Mouse (Mus musculus): ENCODE measurements around the gene Srcin1. TPM values are rescaled to one million over a fixed set of nuclear protein-coding genes. Genes with fewer than 3 reads are reported as not detected.

Srcin1 gene
- polyA plus RNA-seq, 1 experiment from 2014 or later: 0.55 TPM

DNA sequence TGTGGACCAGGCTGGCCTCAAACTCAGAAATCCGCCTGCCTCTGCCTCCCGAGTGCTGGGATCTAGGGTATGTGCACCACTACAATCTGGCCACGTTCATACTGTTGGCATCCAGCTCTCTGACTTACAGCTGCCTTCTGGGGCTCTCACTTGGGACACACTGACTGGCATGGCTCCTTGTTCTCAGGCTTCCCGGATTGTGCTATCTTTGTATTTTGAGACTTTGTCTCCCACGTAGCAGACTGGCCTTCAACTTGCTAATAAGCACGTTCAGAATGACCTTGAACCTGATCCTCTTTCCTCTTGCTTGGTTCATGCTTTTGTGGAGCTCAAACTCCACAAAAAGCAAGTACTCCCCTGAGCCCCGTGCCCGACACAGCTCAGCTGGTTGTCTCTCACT is 90.3 kb downstream of the Srcin1 start:
- H3K4me1 ChIP-seq (ENCODE audit: control insufficient read depth, insufficient read depth, low read length): no peaks in the 10 kb centered on the region
- H3K4me3 ChIP-seq (ENCODE audit: low read depth, low read length): no peak overlapping the region
- H3K9ac ChIP-seq (replicated peaks; ENCODE audit: low read length): no peak overlapping the region
- no peaks in the 10 kb centered on the region for H3K9me3 ChIP-seq (replicated peaks; ENCODE audit: control insufficient read depth, low read length)
- DNase-seq (ENCODE audit: low spot score) (no peak), ATAC-seq (replicated peaks; ENCODE audit: insufficient number of reproducible peaks, low FRiP score, low TSS enrichment, low read depth) (no peak)
- no peaks in the 10 kb centered on the region for H3K36me3 ChIP-seq (replicated peaks; ENCODE audit: control insufficient read depth, insufficient read depth, low read depth, low read length)
- WGBS: 86% methylated on average over 8 of the region's 8 CpGs
- H3K27me3 ChIP-seq (ENCODE audit: control insufficient read depth, insufficient read depth, low read length): no peaks in the 10 kb centered on the region
- no peak overlapping the region for H3K4me2 ChIP-seq (ENCODE audit: low read depth, low read length)
- no peak overlapping the region for H3K27ac ChIP-seq (replicated peaks; ENCODE audit: low read depth, low read length)

DNA sequence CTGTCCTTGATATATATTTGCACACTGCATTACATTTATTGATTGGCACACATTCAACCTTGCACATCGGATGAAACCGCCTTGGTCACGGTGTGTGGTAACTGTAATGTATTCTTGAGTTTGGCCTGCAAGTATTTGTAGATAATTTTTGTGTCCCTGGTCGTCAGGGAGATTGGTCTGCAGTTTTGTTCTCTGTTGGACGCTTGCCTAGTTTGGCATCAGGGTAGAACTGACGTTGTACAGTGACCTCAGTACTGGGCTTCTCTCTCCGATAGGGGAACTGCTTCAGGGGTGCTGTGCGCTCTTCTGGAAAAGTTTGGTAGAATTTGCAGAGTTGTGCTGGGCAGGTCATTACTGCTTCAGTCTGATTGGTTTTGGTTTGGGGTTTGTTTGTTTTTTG is 96.2 kb downstream of the Srcin1 start:
- Histone ChIP-seq H3K36me3 (replicated peaks; ENCODE audit: control insufficient read depth, insufficient read depth, low read depth, low read length) (peaks cover 3% of the 10 kb centered on the region; the same call in 1 of the 2 replicates), H3K4me2 (ENCODE audit: low read depth, low read length) (no peak overlapping the region), H3K4me3 (ENCODE audit: low read depth, low read length) (no peak overlapping the region), H3K9ac (replicated peaks; ENCODE audit: low read length) (no peak overlapping the region), H3K27ac (replicated peaks; ENCODE audit: low read depth, low read length) (no peak overlapping the region), H3K9me3 (replicated peaks; ENCODE audit: control insufficient read depth, low read length) (no peaks in the 10 kb centered on the region), H3K27me3 (ENCODE audit: control insufficient read depth, insufficient read depth, low read length) (no peaks in the 10 kb centered on the region), H3K4me1 (ENCODE audit: control insufficient read depth, insufficient read depth, low read length) (no peaks in the 10 kb centered on the region)
- no peak for DNase-seq (ENCODE audit: low spot score)
- 88% methylated on average over 8 of the region's 8 CpGs for WGBS
- ATAC-seq (replicated peaks; ENCODE audit: insufficient number of reproducible peaks, low FRiP score, low TSS enrichment, low read depth): no peak

DNA sequence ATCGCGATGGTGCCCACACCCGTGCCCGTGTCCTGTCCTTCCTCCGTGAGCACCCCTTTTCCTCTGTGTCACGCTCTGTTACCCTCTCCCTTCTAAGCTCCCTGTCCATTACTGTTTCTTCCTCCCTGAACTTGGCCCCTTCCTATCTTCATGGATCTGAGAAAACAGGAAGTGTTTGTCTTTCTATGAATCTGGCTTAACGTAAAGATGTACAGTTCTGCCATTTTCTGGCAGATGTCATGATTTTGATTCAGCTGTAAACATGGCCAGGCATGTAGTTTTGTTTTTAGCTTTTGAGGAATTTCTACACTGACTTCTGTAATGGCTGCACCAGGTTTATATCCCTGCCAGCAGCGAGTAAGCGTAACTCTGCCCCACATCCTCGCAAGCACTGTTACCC is 96.9 kb downstream of the Srcin1 start:
- H3K9ac ChIP-seq (replicated peaks; ENCODE audit: low read length): no peak overlapping the region
- 93% methylated on average over 10 of the region's 10 CpGs for WGBS
- no peaks in the 10 kb centered on the region for H3K4me1 ChIP-seq (ENCODE audit: control insufficient read depth, insufficient read depth, low read length)
- no peaks in the 10 kb centered on the region for H3K9me3 ChIP-seq (replicated peaks; ENCODE audit: control insufficient read depth, low read length)
- H3K4me2 ChIP-seq (ENCODE audit: low read depth, low read length): no peak overlapping the region
- H3K27me3 ChIP-seq (ENCODE audit: control insufficient read depth, insufficient read depth, low read length): no peaks in the 10 kb centered on the region
- ATAC-seq (replicated peaks; ENCODE audit: insufficient number of reproducible peaks, low FRiP score, low TSS enrichment, low read depth): no peak
- no peak overlapping the region for H3K4me3 ChIP-seq (ENCODE audit: low read depth, low read length)
- no peak overlapping the region for H3K27ac ChIP-seq (replicated peaks; ENCODE audit: low read depth, low read length)
- H3K36me3 ChIP-seq (replicated peaks; ENCODE audit: control insufficient read depth, insufficient read depth, low read depth, low read length): peaks cover 3% of the 10 kb centered on the region; the same call in 1 of the 2 replicates
- DNase-seq (ENCODE audit: low spot score): no peak

DNA sequence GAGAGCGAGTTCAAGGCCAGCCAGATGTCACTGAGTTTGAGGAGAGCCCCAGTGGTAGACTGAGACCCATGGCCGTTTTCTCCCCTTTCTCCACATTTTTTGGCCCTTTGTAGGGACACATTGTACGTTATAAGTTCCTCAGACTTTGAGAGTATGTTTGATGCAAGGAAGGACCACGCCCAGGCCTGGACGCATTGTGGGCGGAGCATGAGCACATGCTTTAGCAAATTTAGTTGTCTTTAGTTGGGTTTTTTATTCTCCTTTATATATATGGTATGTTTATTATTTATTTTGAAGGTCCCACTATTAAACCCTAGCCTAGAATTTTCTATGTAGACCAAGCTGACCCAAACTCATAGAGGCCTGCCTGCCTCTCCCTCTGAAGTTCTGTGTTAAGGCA is 97.6 kb downstream of the Srcin1 start:
- H3K36me3 ChIP-seq (replicated peaks; ENCODE audit: control insufficient read depth, insufficient read depth, low read depth, low read length): peaks cover 3% of the 10 kb centered on the region; the same call in 1 of the 2 replicates
- H3K9me3 ChIP-seq (replicated peaks; ENCODE audit: control insufficient read depth, low read length): no peaks in the 10 kb centered on the region
- no peak overlapping the region for H3K4me3 ChIP-seq (ENCODE audit: low read depth, low read length)
- ATAC-seq (replicated peaks; ENCODE audit: insufficient number of reproducible peaks, low FRiP score, low TSS enrichment, low read depth) (no peak), DNase-seq (ENCODE audit: low spot score) (no peak)
- H3K27me3 ChIP-seq (ENCODE audit: control insufficient read depth, insufficient read depth, low read length): no peaks in the 10 kb centered on the region
- WGBS: 89% methylated on average over 6 of the region's 6 CpGs
- H3K9ac ChIP-seq (replicated peaks; ENCODE audit: low read length): no peak overlapping the region
- H3K27ac ChIP-seq (replicated peaks; ENCODE audit: low read depth, low read length): no peak overlapping the region
- H3K4me2 ChIP-seq (ENCODE audit: low read depth, low read length): no peak overlapping the region
- H3K4me1 ChIP-seq (ENCODE audit: control insufficient read depth, insufficient read depth, low read length): no peaks in the 10 kb centered on the region

DNA sequence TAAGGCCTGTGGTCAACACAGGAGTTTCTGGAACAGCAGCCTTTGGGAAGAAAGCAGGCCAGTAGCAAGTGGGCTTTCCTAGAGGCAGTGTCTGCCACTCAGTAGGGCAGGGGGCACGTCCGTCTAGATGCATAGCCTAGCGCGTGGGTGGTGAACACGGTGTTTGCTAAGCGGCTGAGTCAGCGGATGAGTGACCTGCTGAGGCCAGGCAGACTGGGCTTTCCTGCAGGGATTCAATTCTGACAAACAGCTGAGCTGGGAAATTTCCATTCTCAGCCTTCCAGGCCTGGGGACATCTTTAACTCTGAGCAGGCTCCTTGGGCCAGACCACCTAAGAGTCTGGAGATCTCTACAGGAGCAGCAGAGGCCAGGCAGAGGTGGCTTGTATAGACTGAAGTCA is 98.6 kb downstream of the Srcin1 start:
- DNase-seq (ENCODE audit: low spot score) (no peak), ATAC-seq (replicated peaks; ENCODE audit: insufficient number of reproducible peaks, low FRiP score, low TSS enrichment, low read depth) (no peak)
- 82% methylated on average over 7 of the region's 7 CpGs for WGBS
- Histone ChIP-seq H3K36me3 (replicated peaks; ENCODE audit: control insufficient read depth, insufficient read depth, low read depth, low read length) (peaks cover 3% of the 10 kb centered on the region; the same call in 1 of the 2 replicates), H3K4me3 (ENCODE audit: low read depth, low read length) (no peak overlapping the region), H3K4me2 (ENCODE audit: low read depth, low read length) (no peak overlapping the region), H3K27ac (replicated peaks; ENCODE audit: low read depth, low read length) (no peak overlapping the region), H3K9me3 (replicated peaks; ENCODE audit: control insufficient read depth, low read length) (no peaks in the 10 kb centered on the region), H3K27me3 (ENCODE audit: control insufficient read depth, insufficient read depth, low read length) (no peaks in the 10 kb centered on the region), H3K4me1 (ENCODE audit: control insufficient read depth, insufficient read depth, low read length) (no peaks in the 10 kb centered on the region), H3K9ac (replicated peaks; ENCODE audit: low read length) (no peak overlapping the region)

DNA sequence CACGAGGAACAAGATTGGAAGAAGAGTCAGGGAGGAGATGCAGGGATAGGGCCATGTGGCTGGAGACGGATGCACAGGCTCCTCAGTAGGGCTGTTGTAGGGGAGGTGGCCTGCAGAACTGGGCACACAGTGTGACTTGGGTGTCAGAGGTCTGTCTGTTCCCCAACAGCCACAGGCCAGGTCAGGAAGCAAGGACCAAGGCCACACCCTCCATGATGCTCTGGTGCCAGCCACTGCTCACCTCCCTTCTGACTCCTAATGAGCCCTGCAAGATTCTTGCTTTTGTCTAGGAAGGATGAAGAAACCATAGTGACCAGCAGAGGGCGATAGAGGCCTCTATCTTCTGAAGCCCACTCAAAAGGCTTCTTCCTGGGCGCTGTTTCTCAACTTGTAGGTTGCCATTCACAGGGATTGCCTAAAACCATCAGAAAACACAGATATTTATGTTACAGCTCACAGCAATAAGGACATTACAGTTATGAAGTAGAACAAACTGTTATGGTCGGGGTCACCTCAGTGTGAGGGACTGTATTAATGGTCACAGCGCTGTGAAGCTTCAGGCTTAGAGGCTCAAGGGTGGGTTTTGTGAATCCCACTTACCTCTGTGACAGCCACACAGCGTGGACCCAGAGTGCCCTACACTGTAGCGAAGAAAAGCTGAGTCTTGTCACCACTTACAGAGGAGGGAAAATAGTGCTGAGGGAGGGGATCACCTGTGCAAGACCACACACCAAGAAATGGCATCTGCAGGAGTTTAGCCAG is 99.5 kb downstream of the Srcin1 start:
- Histone ChIP-seq H3K27ac (replicated peaks; ENCODE audit: low read depth, low read length) (no peak overlapping the region), H3K9me3 (replicated peaks; ENCODE audit: control insufficient read depth, low read length) (no peaks in the 10 kb centered on the region), H3K36me3 (replicated peaks; ENCODE audit: control insufficient read depth, insufficient read depth, low read depth, low read length) (peaks cover 3% of the 10 kb centered on the region; the same call in 1 of the 2 replicates), H3K4me1 (ENCODE audit: control insufficient read depth, insufficient read depth, low read length) (no peaks in the 10 kb centered on the region), H3K27me3 (ENCODE audit: control insufficient read depth, insufficient read depth, low read length) (no peaks in the 10 kb centered on the region), H3K4me2 (ENCODE audit: low read depth, low read length) (no peak overlapping the region), H3K4me3 (ENCODE audit: low read depth, low read length) (no peak overlapping the region), H3K9ac (replicated peaks; ENCODE audit: low read length) (0 out of 2 replicates have a peak overlapping the region, but pooled peaks have one; percentile 18)
- WGBS: 62% methylated on average over 8 of the region's 8 CpGs
- peak; percentile 86 for DNase-seq (ENCODE audit: low spot score)
- ATAC-seq (replicated peaks; ENCODE audit: insufficient number of reproducible peaks, low FRiP score, low TSS enrichment, low read depth): 0 out of 2 replicates have a peak, but pooled peaks have one; percentile 37

DNA sequence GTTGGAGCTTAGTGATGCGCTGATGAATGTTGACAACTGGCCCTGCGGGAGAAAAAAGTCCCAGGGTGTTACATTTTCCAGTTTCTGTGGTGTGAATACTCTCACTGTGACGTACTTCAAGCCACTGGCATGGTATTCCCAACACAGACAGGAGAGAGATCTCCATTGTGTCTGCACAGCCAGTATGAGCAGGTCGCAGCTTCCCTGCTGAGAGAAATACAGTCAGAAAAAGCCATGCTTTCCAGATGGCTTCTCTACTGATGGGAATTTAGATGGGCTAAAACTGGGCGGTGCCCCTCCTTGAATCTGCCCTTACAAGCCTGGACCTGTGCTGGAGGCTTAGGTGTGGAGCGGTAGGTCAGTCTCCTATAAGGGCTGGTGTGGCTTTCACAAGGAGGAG is 104.7 kb downstream of the Srcin1 start:
- ATAC-seq (replicated peaks; ENCODE audit: insufficient number of reproducible peaks, low FRiP score, low TSS enrichment, low read depth): no peak
- Histone ChIP-seq H3K9me3 (replicated peaks; ENCODE audit: control insufficient read depth, low read length) (no peaks in the 10 kb centered on the region), H3K4me3 (ENCODE audit: low read depth, low read length) (no peak overlapping the region), H3K9ac (replicated peaks; ENCODE audit: low read length) (no peak overlapping the region), H3K36me3 (replicated peaks; ENCODE audit: control insufficient read depth, insufficient read depth, low read depth, low read length) (peaks cover 4% of the 10 kb centered on the region), H3K4me1 (ENCODE audit: control insufficient read depth, insufficient read depth, low read length) (no peaks in the 10 kb centered on the region), H3K27me3 (ENCODE audit: control insufficient read depth, insufficient read depth, low read length) (no peaks in the 10 kb centered on the region), H3K27ac (replicated peaks; ENCODE audit: low read depth, low read length) (no peak overlapping the region), H3K4me2 (ENCODE audit: low read depth, low read length) (no peak overlapping the region)
- no peak for DNase-seq (ENCODE audit: low spot score)
- WGBS: 84% methylated on average over 6 of the region's 6 CpGs

DNA sequence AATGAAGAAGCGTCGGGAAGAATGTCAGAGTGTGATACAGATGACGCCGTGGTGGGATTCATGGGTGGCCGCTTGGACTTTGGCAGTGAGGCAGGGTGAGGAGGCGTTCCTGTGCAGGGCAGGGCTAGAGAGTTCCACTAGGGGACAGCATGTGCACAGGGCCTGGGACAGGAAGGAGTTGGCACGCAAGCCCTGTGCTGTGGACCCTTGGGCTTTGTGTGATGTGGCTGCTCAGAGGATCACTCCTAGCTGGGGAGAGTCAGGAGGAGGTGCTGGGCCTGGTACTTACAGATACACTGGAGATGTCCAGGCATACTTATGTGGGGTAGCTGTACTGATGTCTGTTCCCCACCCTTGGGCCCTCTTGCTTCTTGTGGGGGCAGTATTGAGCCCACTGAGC is 106.2 kb downstream of the Srcin1 start:
- Histone ChIP-seq H3K4me3 (ENCODE audit: low read depth, low read length) (no peak overlapping the region), H3K9ac (replicated peaks; ENCODE audit: low read length) (no peak overlapping the region), H3K9me3 (replicated peaks; ENCODE audit: control insufficient read depth, low read length) (no peaks in the 10 kb centered on the region), H3K4me2 (ENCODE audit: low read depth, low read length) (no peak overlapping the region), H3K27ac (replicated peaks; ENCODE audit: low read depth, low read length) (no peak overlapping the region), H3K4me1 (ENCODE audit: control insufficient read depth, insufficient read depth, low read length) (no peaks in the 10 kb centered on the region), H3K36me3 (replicated peaks; ENCODE audit: control insufficient read depth, insufficient read depth, low read depth, low read length) (peaks cover 3% of the 10 kb centered on the region), H3K27me3 (ENCODE audit: control insufficient read depth, insufficient read depth, low read length) (no peaks in the 10 kb centered on the region)
- WGBS: 87% methylated on average over 7 of the region's 7 CpGs
- DNase-seq (ENCODE audit: low spot score): no peak
- no peak for ATAC-seq (replicated peaks; ENCODE audit: insufficient number of reproducible peaks, low FRiP score, low TSS enrichment, low read depth)

All from embryonic facial prominence, embryonic 11.5 days (tissue).